Mouse (Mus musculus): ENCODE data around the gene Fermt2.

Fermt2 gene

DNA sequence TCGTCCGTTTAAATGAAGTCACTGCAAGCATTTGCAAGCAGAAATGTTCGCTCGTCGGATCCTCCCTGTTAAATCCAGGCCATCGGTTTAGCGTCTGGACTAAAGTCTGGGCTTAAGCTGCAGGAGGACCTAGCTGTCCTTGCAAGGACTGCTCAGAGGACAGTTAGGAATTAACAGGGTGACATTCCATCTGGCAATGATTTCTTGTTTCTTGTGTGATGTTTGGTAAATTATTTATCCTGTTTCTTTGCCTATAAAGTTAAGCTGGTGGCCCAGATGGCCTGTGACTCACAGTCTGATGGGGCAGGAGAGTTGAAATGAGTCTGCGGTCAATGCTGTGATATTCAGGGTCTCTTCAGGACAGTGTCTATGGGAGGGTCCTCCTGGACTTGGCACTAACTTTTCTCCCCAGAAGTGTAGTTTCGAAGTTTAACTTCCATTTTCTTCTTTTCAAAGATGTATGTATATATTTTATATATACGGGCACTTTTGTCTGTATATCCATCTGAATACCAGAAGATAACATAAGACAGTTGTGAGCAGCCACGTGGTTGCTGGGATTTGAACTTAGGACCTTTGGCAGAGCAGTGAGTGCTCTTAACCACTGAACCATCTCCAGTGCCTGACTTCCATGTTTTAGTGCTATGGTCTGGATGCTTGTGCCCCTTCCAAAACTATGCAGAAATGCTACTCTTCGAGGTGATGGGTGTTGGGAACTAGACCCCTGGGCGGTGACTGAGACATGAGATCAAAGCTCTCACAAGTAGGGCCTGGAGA lies 99.7 kb downstream of the Fermt2 start:
- no peak for DNase-seq (ENCODE audit: low read depth)

DNA sequence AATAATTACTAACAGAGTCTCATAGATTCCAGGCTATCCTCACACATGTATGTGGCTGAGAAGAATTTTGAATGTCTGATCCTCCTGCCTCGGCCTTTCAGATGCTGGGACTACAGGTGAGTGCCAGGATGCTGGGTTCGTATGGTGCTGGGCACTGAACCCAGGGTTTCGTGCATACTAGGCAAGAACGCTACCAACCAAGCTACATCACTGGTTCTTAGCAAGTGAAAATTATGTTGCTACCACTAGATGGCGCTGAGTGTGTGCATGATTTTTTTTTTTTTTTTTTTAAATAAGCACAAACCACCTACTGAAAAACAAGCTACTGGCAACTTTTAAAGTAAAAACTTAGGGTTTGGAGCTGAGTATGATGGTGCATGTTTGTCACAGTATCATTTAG lies 106.7 kb downstream of the Fermt2 start:
- DNase-seq (ENCODE audit: low read depth), result peak; percentile 36

DNA sequence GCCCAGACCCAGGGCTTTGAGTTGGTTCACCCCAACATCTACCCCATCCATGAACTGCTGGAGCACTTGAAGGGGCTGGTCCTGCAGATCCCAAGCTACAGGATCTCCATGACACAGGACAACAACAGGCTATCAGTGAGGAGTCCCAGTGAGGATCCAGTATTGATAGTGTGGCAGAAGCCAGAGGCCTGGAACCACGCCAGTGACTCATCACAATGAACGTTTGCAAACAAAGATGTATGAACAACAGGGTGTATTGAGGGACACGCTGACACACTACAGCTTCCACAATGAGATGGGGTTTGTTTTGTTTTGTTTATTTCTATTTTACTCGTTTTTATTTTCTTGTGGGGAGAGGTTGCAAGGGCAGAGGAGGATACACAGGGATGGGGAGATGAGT lies 107.5 kb downstream of the Fermt2 start:
- DNase-seq (ENCODE audit: low read depth), result no peak

DNA sequence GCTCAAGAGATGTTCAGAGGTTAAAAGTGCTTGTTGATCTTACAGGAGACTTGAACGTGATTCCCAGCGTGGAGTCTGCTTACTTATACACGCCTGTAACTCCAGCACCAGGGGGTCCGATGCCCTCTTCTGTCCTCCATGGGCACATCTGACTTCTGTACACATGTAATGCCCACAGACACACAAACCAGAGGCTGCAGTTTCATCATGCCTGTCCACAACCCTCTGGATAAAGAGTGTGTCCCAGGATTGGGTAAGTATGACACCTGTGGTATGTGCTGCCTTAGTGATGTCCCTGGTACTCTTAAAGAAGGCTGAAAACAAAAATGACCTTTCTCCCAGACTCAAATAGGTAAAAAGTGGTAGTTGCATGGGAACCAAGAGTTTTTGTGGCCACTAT lies 110.6 kb downstream of the Fermt2 start:
- DNase-seq (ENCODE audit: low read depth), result no peak

DNA sequence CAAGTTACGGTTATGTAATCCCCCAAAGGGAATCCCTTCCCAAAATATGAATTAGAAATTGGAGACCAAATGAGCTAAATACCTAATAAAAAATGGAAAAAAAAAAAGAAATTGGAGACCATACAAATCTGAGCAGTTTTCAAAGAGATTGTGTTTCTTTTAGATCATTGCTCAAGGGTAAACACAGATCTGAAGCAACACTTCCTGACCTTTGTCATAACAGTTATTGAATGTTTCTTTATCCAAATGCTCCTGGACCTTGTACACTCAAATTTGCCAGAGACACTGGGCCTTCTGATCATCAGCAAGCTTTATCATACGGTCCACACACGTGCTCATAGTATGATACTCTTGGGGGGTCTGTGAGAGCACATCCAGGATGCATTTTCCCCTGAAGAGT lies 111.4 kb downstream of the Fermt2 start:
- DNase-seq (ENCODE audit: low read depth), result no peak

DNA sequence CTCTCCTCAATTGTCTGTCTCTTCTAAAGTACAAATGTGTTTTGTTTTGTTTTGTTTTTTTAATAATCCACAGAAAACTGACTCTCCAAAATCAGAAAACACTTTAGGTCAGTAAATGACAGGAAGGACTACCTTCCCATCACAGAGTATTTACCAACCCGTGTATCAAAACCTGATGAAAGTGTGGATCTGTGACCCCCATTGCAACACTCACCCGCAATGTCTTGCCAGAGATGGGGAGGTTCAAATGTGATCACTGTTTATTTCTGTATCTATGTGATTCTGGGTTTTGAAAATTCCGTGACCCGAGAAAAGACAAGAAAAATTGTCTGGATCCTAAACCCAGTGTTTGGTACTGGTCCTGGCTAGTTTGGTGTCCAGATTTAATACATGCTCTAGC lies 113.7 kb downstream of the Fermt2 start:
- no peak for DNase-seq (ENCODE audit: low read depth)

Measured in fibroblast of lung, adult 2 months (primary cell).